Mouse (Mus musculus) limb, embryonic 11.5 days (tissue): ENCODE measurements around the gene Ulk4. TPM values are rescaled to one million over a fixed set of nuclear protein-coding genes. Genes with fewer than 3 reads are reported as not detected.

ENCODE experiments used
- ATAC-seq: fragments of 200-750 bp; cut with Nextera tagmentation; 2 replicates; pipeline ENCODE4 v1.8.0; 2017; ENCODE audit warnings: low read depth; ENCODE audit not compliant: insufficient number of reproducible peaks, low FRiP score, low TSS enrichment
- DNase-seq: peaks from one replicate; pipeline ENCODE4 v3.0.0-alpha.2; 2015; ENCODE audit warnings: low spot score
- H3K27ac ChIP-seq: fragments of 300-500 bp; sonication (generic); replicated peaks from 2 replicates; pipeline ENCODE4 v1.5.1; 2014; ENCODE audit warnings: low read depth, mild to moderate bottlenecking, low read length
- H3K27me3 ChIP-seq: fragments of 300-500 bp; sonication (generic); 2 replicates; pipeline ENCODE4 v1.6.1; 2014; ENCODE audit warnings: mild to moderate bottlenecking, low read length, mixed read lengths; ENCODE audit not compliant: control insufficient read depth, insufficient read depth
- H3K36me3 ChIP-seq: fragments of 300-500 bp; sonication (generic); 2 replicates; pipeline ENCODE4 v1.6.1; 2014; ENCODE audit warnings: mild to moderate bottlenecking, low read length, moderate library complexity, mixed read lengths; ENCODE audit not compliant: control insufficient read depth, insufficient read depth
- H3K4me1 ChIP-seq: fragments of 300-500 bp; sonication (generic); 2 replicates; pipeline ENCODE4 v1.6.1; 2014; ENCODE audit warnings: low read length, mixed read lengths; ENCODE audit not compliant: control insufficient read depth, insufficient read depth
- H3K4me2 ChIP-seq: fragments of 300-500 bp; sonication (generic); 2 replicates; pipeline ENCODE4 v1.6.1; 2014; ENCODE audit warnings: low read depth, mild to moderate bottlenecking, moderate library complexity; ENCODE audit not compliant: severe bottlenecking
- H3K4me3 ChIP-seq: fragments of 300-500 bp; sonication (generic); 2 replicates; pipeline ENCODE4 v1.5.1; 2014; ENCODE audit warnings: low read depth, low read length
- H3K9ac ChIP-seq: fragments of 300-500 bp; sonication (generic); 2 replicates; pipeline ENCODE4 v1.6.1; 2014; ENCODE audit warnings: mild to moderate bottlenecking, low read length
- H3K9me3 ChIP-seq: fragments of 300-500 bp; sonication (generic); 2 replicates; pipeline ENCODE4 v1.6.1; 2016; ENCODE audit warnings: low read length; ENCODE audit not compliant: control insufficient read depth
- WGBS: fragments of 180-500 bp; shearing (Covaris S2); extraction: QIAGEN DNeasy Blood & Tissue Kit; methylation state at CpG from one replicate; pipeline ENCODE4 v1.1.7; 2014; 5-methylcytosine and 5-hydroxymethylcytosine counted together
- polyA plus RNA-seq: library from polyadenylated mRNA; unstranded; fragments of >200 nt; fragmentation: Nextera tagmentation; extraction: Ambion mirVana; gene quantifications from 2 replicates; pipeline ENCODE4 v1.2.1, GENCODE M21; 2014

Ulk4 gene
- polyA plus RNA-seq, 1 experiment from 2014 or later: 147 TPM

- no peak for ATAC-seq
Observed at GRCm38 (mm10) chr9:121156253-121156831, 120.7 kb downstream of the Ulk4 start.

GRCm38 (mm10) chr9:121153276-121153675 is 123.7 kb downstream of the Ulk4 start:
- Histone ChIP-seq H3K9ac (no peak overlapping the region), H3K9me3 (no peaks in the 10 kb centered on the region), H3K27me3 (no peaks in the 10 kb centered on the region), H3K27ac (no peak overlapping the region), H3K4me1 (peaks cover 4% of the 10 kb centered on the region), H3K36me3 (no peaks in the 10 kb centered on the region), H3K4me2 (no peak overlapping the region), H3K4me3 (no peak overlapping the region)
- DNase-seq: no peak
- 84% methylated on average over 5 of the region's 5 CpGs for WGBS
- no peak for ATAC-seq

More at GRCm38 (mm10) chr9:121156253-121156831, 120.7 kb downstream of the Ulk4 start:
- Histone ChIP-seq H3K4me1 (no peaks in the 10 kb centered on the region), H3K9me3 (no peaks in the 10 kb centered on the region), H3K36me3 (no peaks in the 10 kb centered on the region), H3K9ac (no peak overlapping the region), H3K4me3 (no peak overlapping the region), H3K27ac (no peak overlapping the region), H3K27me3 (no peaks in the 10 kb centered on the region), H3K4me2 (no peak overlapping the region)
- no peak for DNase-seq
- 80% methylated on average over 9 of the region's 9 CpGs for WGBS

GRCm38 (mm10) chr9:121148602-121149001 is 128.4 kb downstream of the Ulk4 start:
- 30% methylated on average over 3 of the region's 3 CpGs for WGBS
- Histone ChIP-seq H3K27me3 (no peaks in the 10 kb centered on the region), H3K27ac (no peak overlapping the region), H3K9ac (no peak overlapping the region), H3K4me1 (peaks cover 4% of the 10 kb centered on the region), H3K4me3 (no peak overlapping the region), H3K9me3 (no peaks in the 10 kb centered on the region), H3K4me2 (no peak overlapping the region), H3K36me3 (no peaks in the 10 kb centered on the region)
- ATAC-seq (no peak), DNase-seq (no peak)

GRCm38 (mm10) chr9:121143208-121143607 is 133.8 kb downstream of the Ulk4 start:
- Histone ChIP-seq H3K36me3 (no peaks in the 10 kb centered on the region), H3K27ac (no peak overlapping the region), H3K4me1 (no peaks in the 10 kb centered on the region), H3K27me3 (no peaks in the 10 kb centered on the region), H3K9me3 (no peaks in the 10 kb centered on the region), H3K4me3 (no peak overlapping the region), H3K4me2 (no peak overlapping the region), H3K9ac (no peak overlapping the region)
- 88% methylated on average over 6 of the region's 6 CpGs for WGBS
- no peak for ATAC-seq
- no peak for DNase-seq

- 84% methylated on average over 6 of the region's 6 CpGs for WGBS
- DNase-seq: no peak
Observed at GRCm38 (mm10) chr9:121132549-121132948, 144.4 kb downstream of the Ulk4 start.

GRCm38 (mm10) chr9:121129533-121129932 is 147.5 kb downstream of the Ulk4 start:
- 84% methylated on average over 2 of the region's 2 CpGs for WGBS
- DNase-seq (no peak), ATAC-seq (no peak)
- no peaks in the 10 kb centered on the region for H3K9me3 ChIP-seq
- no peak overlapping the region for H3K4me2 ChIP-seq
- H3K4me1 ChIP-seq: no peaks in the 10 kb centered on the region
- no peak overlapping the region for H3K4me3 ChIP-seq
- H3K36me3 ChIP-seq: no peaks in the 10 kb centered on the region
- H3K27me3 ChIP-seq: no peaks in the 10 kb centered on the region
- H3K27ac ChIP-seq: no peak overlapping the region
- no peak overlapping the region for H3K9ac ChIP-seq

More at GRCm38 (mm10) chr9:121132549-121132948, 144.4 kb downstream of the Ulk4 start:
- H3K9me3 ChIP-seq: no peaks in the 10 kb centered on the region
- H3K27me3 ChIP-seq: no peaks in the 10 kb centered on the region
- no peak overlapping the region for H3K4me3 ChIP-seq
- no peak for ATAC-seq
- H3K4me2 ChIP-seq: no peak overlapping the region
- no peaks in the 10 kb centered on the region for H3K4me1 ChIP-seq
- no peak overlapping the region for H3K27ac ChIP-seq
- no peak overlapping the region for H3K9ac ChIP-seq
- no peaks in the 10 kb centered on the region for H3K36me3 ChIP-seq

GRCm38 (mm10) chr9:121128934-121129333 is 148.1 kb downstream of the Ulk4 start:
- Histone ChIP-seq H3K27me3 (no peaks in the 10 kb centered on the region), H3K4me1 (no peaks in the 10 kb centered on the region), H3K36me3 (no peaks in the 10 kb centered on the region), H3K27ac (no peak overlapping the region), H3K4me2 (no peak overlapping the region), H3K9me3 (no peaks in the 10 kb centered on the region), H3K9ac (no peak overlapping the region), H3K4me3 (no peak overlapping the region)
- WGBS: 87% methylated on average over 8 of the region's 8 CpGs
- ATAC-seq (no peak), DNase-seq (no peak)

- Histone ChIP-seq H3K27ac (no peak overlapping the region), H3K27me3 (no peaks in the 10 kb centered on the region), H3K4me1 (no peaks in the 10 kb centered on the region), H3K4me2 (no peak overlapping the region), H3K9ac (no peak overlapping the region), H3K36me3 (no peaks in the 10 kb centered on the region), H3K9me3 (no peaks in the 10 kb centered on the region), H3K4me3 (no peak overlapping the region)
- DNase-seq (no peak), ATAC-seq (no peak)
- WGBS: 58% methylated on average over 2 of the region's 2 CpGs
Observed at GRCm38 (mm10) chr9:121127025-121127424, 150.0 kb downstream of the Ulk4 start.

- Histone ChIP-seq H3K4me3 (no peak overlapping the region), H3K4me1 (no peaks in the 10 kb centered on the region), H3K9ac (no peak overlapping the region), H3K9me3 (no peaks in the 10 kb centered on the region), H3K27ac (no peak overlapping the region), H3K4me2 (no peak overlapping the region), H3K36me3 (no peaks in the 10 kb centered on the region), H3K27me3 (no peaks in the 10 kb centered on the region)
- WGBS: 82% methylated on average over 8 of the region's 8 CpGs
- no peak for DNase-seq
- no peak for ATAC-seq
Observed at GRCm38 (mm10) chr9:121124705-121125104, 152.3 kb downstream of the Ulk4 start.
